Mouse (Mus musculus) heart, adult 2 months (tissue): ENCODE results near the gene Tspyl3. TPM values are rescaled to one million over a fixed set of nuclear protein-coding genes. Genes with fewer than 3 reads are reported as not detected.

Experiments used
- DNase-seq, 2 experiments: peaks; one replicate each; pipeline ENCODE4 v3.0.0; 2021
- H3K27ac ChIP-seq: fragments of 200-600 bp; 2 replicates; pipeline ENCODE4 v1.8.1; 2022
- H3K27me3 ChIP-seq: fragments of 200-500 bp; 2 replicates; pipeline ENCODE4 v1.6.1; 2012; ENCODE audit warnings: mild to moderate bottlenecking, low read length, inconsistent platforms, mixed read lengths; ENCODE audit not compliant: control insufficient read depth, insufficient read depth
- H3K36me3 ChIP-seq: fragments of 200-500 bp; 2 replicates; pipeline ENCODE4 v1.6.1; 2012; ENCODE audit warnings: low read length, inconsistent platforms; ENCODE audit not compliant: control insufficient read depth, insufficient read depth
- H3K4me1 ChIP-seq: fragments of 200-500 bp; 2 replicates; pipeline ENCODE4 v1.6.1; 2011; ENCODE audit warnings: low read length; ENCODE audit not compliant: control insufficient read depth, insufficient read depth
- H3K4me3 ChIP-seq: fragments of 200-600 bp; 2 replicates; pipeline ENCODE4 v1.8.1; 2022
- H3K79me2 ChIP-seq: fragments of 200-500 bp; replicated peaks from 2 replicates; pipeline ENCODE4 v1.6.1; 2012; ENCODE audit warnings: mild to moderate bottlenecking, inconsistent platforms, low read length, moderate library complexity, mixed read lengths; ENCODE audit not compliant: control insufficient read depth, insufficient read depth
- H3K9ac ChIP-seq: fragments of 200-500 bp; 2 replicates; pipeline ENCODE4 v1.6.1; 2012; ENCODE audit warnings: low read depth, mild to moderate bottlenecking, control low read depth, inconsistent platforms, low read length, mixed read lengths
- CTCF ChIP-seq: fragments of 200-600 bp; IDR thresholded peaks from 2 replicates; pipeline ENCODE4 v1.8.1; 2022; ENCODE audit warnings: antibody characterized with exemption, mild to moderate bottlenecking, moderate library complexity
- EP300 ChIP-seq: fragments of 200-500 bp; IDR thresholded peaks from 2 replicates; pipeline ENCODE4 v1.6.1; 2011; ENCODE audit warnings: low read depth, low read length, control low read depth; ENCODE audit not compliant: insufficient read depth
- POLR2A ChIP-seq: fragments of 200-500 bp; IDR thresholded peaks from 2 replicates; pipeline ENCODE4 v1.6.1; 2011; ENCODE audit warnings: mild to moderate bottlenecking, low read depth, low read length, control low read depth; ENCODE audit not compliant: insufficient read depth
- whole genome bisulfite sequencing: fragments of 180-500 bp; shearing (Covaris S2); methylation state at CpG from one replicate; pipeline ENCODE4 v1.1.7; 2018; 5-methylcytosine and 5-hydroxymethylcytosine counted together
- intact Hi-C: fragments of 180-260 bp; cut with DNase I; formaldehyde crosslinking; loops from one replicate; pipeline ENCODE4 v1.15.1; 2025
- polyA plus RNA-seq: library from polyadenylated mRNA; depleted of rRNA; stranded (reverse); fragments of >200 nt; gene quantifications from 2 replicates; pipeline ENCODE4 v1.2.3, GENCODE M21; 2012
- total RNA-seq, 2 experiments: library from RNA; stranded (reverse); gene quantifications; 2 replicates each; pipeline ENCODE4 v1.2.3; 2021

Gene Tspyl3
- total and polyA plus RNA-seq, 3 experiments = 0.94 to 2.1 (median 1.2) TPM

DNA sequence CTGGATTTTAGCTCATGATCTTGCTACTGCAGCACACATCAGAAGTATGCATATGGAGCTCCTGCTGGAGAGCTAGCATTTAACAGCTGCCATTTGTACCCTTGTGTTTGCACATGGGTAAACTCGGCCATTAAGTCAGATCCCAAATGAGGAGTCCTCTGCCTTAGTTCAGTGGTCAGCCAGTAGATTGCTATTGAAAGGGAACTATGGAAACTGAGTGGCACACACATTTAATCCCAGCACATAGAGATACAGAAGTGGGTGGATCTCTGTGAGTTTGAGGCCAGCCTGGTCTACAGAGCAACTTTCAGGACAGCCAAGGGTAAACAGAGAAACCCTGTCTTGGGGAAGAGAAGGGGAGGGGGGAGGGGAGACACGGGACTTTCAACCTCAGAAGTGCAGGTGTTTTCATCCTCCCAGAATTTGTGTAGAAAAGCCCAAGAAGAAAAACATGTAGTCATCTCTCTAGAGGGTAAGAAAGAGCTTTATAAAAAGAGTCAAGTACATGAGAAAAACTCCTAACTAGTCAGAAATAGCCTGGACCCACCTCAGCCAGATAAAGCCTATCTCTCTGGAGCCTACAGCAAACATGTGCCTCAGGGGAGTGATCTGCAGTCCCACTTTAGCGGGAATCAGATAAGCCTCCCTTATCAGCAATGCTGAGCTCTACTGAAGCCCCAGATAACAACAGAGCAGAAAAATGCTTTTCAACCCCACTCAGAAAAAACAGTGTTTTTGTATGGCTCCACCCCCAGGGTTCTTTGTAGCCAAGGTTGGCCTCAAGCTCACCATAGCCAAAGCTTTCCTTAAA, 34.8 kb upstream of the Tspyl3 start:
- no peak overlapping the region for H3K27ac ChIP-seq
- no peaks in the 10 kb centered on the region for H3K36me3 ChIP-seq
- H3K27me3 ChIP-seq = no peaks in the 10 kb centered on the region
- no peak overlapping the region for H3K4me3 ChIP-seq
- no peaks in the 10 kb centered on the region for H3K79me2 ChIP-seq
- H3K9ac ChIP-seq = no peak overlapping the region
- TF ChIP-seq POLR2A (no peak), EP300 (no peak), CTCF (no peak)
- WGBS = 53% methylated on average over 3 of the region's 3 CpGs
- no peak for DNase-seq
- H3K4me1 ChIP-seq = no peaks in the 10 kb centered on the region
- intact Hi-C loops = no loop called here

DNA sequence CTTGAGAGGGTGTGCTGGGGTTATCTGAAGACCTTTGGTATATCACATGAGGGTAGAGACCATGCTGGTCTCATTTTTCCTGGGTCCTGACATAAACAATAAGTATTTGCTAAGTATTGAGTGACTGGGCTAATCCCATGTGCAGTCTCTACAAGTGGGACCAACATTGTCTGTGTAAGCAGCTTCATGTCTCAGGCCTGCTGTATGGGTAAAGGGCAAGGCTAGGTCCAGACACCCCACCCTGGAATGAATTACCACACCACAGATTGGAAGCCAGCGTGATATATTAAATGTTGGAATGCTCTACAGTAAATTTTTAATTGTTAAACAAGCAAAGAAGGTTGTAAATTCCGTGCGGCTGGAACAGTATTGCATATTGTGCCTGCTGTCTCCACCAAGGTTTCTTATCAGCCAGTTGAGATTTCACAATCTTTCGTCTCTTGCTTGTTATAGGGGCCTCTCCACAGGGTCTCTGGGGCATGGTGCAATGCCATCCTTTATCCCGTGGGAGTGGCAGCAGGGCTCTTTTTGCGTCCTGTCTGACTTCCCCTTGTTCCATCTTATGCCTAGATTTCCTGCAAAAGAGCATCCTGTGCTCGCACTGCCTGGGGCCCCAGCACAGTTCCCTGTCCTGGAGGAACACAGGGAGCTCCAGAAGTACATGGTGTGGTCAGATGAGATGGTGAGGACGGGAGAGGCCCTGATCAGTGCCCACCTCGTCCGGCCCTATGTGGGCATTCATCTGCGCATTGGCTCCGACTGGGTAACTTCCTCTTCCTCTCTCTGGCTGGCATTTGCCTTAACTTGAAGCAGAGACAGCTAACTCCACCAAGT, 34.0 kb upstream of the Tspyl3 start:
- no peak for TF ChIP-seq EP300
- TF ChIP-seq POLR2A = no peak
- TF ChIP-seq CTCF = no peak
- no peak overlapping the region for H3K9ac ChIP-seq
- intact Hi-C loops = no loop called here
- no peak overlapping the region for H3K4me3 ChIP-seq
- no peaks in the 10 kb centered on the region for H3K4me1 ChIP-seq
- DNase-seq = peak in 1 of 2 experiments; percentile 20
- WGBS = 61% methylated on average over 12 of the region's 12 CpGs
- H3K27ac ChIP-seq = no peak overlapping the region
- no peaks in the 10 kb centered on the region for H3K79me2 ChIP-seq
- H3K27me3 ChIP-seq = no peaks in the 10 kb centered on the region
- no peaks in the 10 kb centered on the region for H3K36me3 ChIP-seq

DNA sequence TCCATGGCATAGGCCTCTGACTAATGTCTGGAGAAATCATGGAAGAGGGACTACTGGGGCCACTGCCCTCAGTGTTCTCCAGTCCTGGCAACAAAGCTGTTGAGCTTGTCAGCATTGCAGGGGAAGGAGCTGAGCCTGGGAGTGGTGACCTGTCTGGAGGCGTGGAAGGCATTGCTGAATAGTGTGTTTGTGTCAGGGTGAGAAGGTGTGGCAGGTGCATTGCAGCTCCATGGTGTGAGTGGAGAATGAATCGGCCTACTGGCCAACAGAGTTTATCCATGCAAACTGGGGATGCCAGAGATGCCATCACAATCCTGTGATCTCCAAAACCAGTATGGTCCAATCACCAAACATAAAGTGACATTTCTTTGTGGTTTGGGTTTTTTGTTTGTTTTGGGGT, 31.4 kb upstream of the Tspyl3 start:
- DNase-seq = no peak
- Histone ChIP-seq H3K79me2 (no peaks in the 10 kb centered on the region), H3K4me3 (no peak overlapping the region), H3K4me1 (no peaks in the 10 kb centered on the region), H3K9ac (no peak overlapping the region), H3K27me3 (no peaks in the 10 kb centered on the region), H3K27ac (no peak overlapping the region), H3K36me3 (no peaks in the 10 kb centered on the region)
- no peak for TF ChIP-seq CTCF
- no peak for TF ChIP-seq EP300
- no peak for TF ChIP-seq POLR2A
- WGBS = 83% methylated on average over 2 of the region's 2 CpGs
- intact Hi-C loops = no loop called here

DNA sequence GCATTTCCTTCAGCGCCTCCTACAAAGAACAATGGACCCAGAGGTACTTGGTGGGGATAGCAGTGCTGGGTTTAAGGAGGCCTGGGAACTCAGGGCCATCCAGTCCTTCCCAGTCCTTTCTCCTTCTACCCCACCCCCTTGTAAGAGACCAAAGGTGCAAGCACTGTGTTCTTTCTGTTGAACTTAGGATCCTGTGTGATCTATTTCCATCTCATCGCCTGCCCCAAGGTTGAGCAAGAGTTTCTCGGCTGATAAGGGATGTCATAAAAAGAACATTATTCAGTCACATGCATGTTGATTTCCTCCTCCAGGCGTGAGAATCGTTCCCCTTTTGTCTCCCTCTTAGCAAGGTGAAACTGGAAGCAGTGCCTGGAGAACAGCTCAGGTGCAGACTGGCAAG, 24.5 kb upstream of the Tspyl3 start:
- Histone ChIP-seq H3K27ac (no peak overlapping the region), H3K79me2 (no peaks in the 10 kb centered on the region), H3K36me3 (no peaks in the 10 kb centered on the region; the same call in 1 of the 2 replicates), H3K4me3 (no peak overlapping the region), H3K27me3 (no peaks in the 10 kb centered on the region), H3K4me1 (no peaks in the 10 kb centered on the region), H3K9ac (no peak overlapping the region)
- WGBS = 55% methylated on average over 5 of the region's 5 CpGs
- intact Hi-C loops = no loop called here
- TF ChIP-seq EP300 (no peak), CTCF (no peak), POLR2A (no peak)
- no peak for DNase-seq

- Histone ChIP-seq H3K27me3 (no peaks in the 10 kb centered on the region), H3K27ac (no peak overlapping the region), H3K4me3 (peak overlapping the region; percentile 73), H3K79me2 (peaks cover 2% of the 10 kb centered on the region; the same call in 1 of the 2 replicates), H3K4me1 (peaks cover 4% of the 10 kb centered on the region), H3K36me3 (peaks cover 14% of the 10 kb centered on the region), H3K9ac (no peak overlapping the region)
- no peak for DNase-seq
- intact Hi-C loops = loop anchor here (2.0 to 5.0 kb wide), 4 partner anchors 49 to 200 kb away; partner anchors contain the start of genes Kif3b and Tm9sf4
- 67% methylated on average over 6 of the region's 6 CpGs for WGBS
- no peak for TF ChIP-seq EP300
- no peak for TF ChIP-seq POLR2A
- TF ChIP-seq CTCF = no peak
Observed at GRCm38 (mm10) chr2:153242156-153242555, 16.9 kb upstream of the Tspyl3 start.
